Mouse (Mus musculus): Measurements from ENCODE around the gene Nat8f2.
"Not testable (repeated sequence)": the region's sequence is repeated elsewhere in the genome, so short reads cannot be mapped to it uniquely, and the experiment has no call there.

Nat8f2 gene

DNA sequence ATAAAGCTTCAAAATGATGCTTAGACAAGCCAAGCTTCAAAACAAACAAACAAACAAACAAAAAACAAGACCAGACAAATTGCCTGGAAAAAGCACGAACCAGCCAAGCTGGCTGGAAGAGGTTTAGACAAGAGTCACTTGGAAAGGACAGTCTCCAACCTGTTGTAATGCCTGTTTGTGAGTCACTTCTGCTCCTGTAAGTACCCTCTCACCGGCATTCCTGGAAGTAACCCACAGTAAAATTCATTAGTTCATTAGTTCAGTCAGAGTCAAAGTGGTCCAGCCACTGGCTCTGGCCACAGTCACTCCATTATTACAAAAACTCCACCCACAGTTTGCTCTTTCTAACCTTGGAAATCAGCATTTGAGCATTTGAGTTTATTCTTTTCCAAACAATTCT is 5.1 kb downstream of the Nat8f2 start:
- DNase-seq (ENCODE audit: low read depth): no peak

DNA sequence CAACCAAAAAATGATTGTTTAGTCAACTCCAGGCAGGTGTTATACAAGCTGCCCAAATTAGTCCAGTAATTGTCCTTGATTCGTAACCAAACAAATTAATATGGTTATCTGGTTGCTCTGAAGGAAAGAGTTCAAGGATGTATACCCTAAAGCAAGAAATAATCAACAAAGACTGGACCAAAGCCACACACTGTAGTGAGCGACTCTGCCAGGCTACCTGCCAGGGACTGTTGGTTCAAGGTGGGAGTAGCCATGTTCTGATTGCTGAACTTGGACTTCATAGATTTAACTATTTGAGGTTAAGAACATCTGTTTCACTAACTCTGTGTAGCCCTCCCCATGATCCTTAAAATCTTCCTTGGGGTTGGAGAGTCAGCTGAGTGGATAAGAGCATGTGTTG is 5.8 kb downstream of the Nat8f2 start:
- DNase-seq (ENCODE audit: low read depth): no peak

DNA sequence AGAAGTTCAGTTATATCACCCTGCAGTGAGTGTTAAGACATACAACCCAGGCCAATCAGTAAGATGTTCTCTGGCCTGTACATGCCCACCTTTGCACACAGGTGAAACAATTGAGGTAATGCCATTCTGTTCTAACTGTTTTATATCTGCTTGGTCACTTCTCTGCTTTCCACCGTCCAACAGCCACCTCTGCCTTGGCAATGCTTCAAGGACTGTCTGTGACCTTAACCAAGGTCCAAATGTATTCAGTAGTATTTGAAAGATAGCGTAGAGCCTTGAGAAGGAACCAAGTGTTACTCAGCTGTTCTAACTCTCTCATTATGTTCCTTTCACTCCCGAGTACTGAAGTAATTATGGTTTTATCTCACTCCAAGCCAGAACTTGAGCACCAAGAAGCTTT is 6.4 kb downstream of the Nat8f2 start:
- no peak for DNase-seq (ENCODE audit: low read depth)

DNA sequence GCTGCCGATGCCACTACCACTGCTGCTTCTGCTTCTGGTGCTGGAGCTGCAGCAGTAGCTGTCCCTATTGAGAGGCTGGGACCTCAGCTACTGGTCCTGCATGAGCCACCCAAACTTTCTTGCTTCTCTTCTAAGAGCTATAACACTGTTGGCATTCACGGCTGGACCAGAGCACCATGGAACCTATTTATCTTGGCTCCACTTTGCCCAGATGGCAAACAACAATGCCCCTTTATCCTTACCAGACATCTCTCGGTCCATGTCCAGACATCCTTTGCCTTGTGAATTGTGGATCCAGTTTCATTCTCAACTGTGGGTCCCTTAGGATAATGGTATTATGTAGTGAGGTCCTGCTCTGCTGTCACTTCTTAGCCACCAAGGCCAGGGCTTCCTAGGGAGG is 7.7 kb downstream of the Nat8f2 start:
- DNase-seq (ENCODE audit: low read depth): no peak

DNA sequence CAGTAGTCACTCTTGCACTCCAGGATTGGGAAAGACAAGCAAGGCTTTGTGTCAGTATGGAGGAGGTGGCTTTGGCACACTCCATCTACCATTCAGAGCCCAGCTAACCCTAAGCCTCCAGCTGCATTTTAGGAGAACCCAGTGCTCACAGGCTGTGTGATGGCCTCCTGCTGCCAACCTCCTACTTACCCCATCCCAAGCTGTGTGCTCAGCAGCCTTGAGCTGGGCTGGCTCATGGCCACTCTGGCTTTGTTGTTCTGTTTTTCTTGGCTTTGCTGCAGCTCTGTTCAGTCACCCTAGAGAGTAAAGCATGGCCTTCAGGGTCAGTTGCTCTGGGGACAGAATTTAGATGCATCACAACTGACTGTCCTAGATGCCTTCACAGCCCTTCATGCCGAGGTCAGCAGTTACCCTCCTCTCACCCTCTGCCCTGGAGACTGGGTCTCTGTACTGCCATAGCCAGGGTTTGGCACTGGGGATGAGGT is 12.7 kb downstream of the Nat8f2 start:
- DNase-seq (ENCODE audit: low read depth): no peak

DNA sequence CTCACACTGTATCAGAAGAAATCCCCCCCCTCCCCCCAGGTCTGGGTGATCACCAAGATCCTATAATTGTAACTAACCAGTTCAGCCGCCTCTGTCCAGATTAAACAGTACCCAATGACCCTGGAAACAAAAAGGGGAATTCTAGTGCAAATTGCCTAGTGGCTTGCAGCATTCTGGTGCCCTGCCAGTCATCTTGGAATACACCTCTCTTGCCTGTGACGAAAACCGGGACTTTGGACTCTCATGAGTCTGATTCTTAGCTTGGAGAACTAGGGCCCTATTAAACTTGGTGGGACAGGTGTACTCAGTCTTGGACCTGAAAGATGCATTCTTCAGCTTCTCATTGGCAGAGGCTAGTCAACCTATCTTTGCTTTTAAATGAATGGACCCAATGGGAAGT is 15.5 kb downstream of the Nat8f2 start:
- no peak for DNase-seq (ENCODE audit: low read depth)

DNA sequence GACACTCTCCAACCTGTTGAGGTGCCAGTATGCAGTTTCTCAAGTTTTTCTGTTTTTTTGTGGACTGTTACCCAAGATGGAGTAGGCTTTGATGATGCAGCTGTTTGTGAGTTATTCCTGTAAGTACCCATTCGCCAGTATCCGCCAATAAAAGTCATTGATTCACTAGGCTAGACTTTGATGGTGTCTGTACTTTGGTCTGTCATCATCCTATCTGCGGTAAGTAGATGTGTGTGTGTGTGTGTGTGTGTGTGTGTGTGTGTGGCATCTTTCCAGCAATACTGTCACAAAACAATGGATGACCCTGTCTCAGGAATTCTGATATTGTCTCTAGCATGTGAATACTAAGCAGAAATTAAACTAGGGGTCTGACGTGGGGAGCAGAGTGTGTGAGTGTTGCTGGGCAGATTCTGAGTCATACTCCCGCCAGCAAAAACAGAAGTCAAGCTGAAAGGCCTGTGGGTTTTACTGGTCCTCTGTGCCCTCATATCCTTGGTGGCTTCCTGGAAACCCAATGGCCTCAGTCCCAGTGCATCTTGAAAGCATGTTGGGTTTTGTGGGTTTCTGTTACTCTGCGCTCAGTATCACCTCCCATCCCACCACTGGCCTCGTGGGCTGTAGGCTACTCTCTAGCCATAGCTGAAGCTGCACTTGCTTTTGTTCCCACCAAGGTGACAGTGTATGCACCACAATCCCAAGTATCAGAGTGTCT is 17.7 kb downstream of the Nat8f2 start:
- no peak for DNase-seq (ENCODE audit: low read depth)

DNA sequence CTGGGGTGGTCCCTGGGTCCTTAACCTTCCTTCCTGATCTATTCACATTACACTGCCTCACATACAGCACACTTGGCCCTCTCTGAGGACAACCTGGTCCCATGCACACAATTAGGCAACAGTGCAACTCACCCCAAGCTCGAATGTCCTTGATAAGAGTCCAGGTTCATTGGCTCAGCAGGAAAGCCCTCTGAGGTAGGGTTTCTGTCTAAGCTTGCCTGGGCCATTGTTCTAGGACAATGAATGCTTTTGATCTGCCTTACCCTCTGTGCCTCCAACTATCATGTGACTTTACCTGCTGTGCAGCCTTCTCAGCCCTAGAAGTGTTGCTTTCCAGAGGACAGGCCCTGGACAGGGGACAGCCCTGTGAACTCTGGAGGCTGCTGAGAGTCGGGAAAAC is 19.7 kb downstream of the Nat8f2 start:
- DNase-seq (ENCODE audit: low read depth): no peak

DNA sequence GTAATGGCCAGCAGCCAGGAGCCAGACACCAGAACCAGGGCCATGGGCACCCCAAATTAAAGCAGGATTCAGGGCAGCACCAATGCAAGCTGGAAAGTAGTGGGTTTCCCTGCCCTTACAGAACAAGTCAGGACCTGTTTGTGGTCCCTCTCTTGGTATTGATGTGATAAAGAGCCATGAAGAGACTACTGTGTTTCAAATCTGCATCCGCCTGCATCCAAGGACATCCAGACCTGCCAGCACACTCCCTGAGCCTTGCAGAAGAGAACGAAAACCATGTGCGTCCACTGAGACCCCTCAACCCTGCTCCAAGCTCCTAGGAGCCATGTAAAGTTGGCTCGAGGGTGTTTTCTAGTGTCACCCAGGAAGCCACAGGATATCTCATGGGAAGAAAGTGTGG is 20.8 kb downstream of the Nat8f2 start:
- no peak for DNase-seq (ENCODE audit: low read depth)

DNA sequence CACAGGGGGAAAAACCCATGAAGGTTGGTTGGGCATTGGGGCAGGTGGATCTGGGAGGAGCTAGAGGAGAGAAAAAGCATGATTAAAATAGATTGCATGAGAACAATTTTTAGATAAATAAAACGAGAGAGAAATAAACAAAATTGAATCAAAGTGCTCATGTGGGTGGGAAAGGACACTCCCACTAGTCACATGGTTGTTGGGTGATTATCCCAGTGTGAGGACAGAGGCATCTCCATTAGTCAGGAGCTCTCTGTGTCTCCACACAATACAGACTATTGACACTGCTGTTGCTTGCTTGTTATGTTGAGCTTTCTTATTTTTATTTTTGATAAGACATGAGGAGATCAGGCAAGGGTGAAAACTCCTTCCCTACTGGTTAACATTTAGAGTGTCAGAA is 22.0 kb downstream of the Nat8f2 start:
- DNase-seq (ENCODE audit: low read depth): no peak

DNA sequence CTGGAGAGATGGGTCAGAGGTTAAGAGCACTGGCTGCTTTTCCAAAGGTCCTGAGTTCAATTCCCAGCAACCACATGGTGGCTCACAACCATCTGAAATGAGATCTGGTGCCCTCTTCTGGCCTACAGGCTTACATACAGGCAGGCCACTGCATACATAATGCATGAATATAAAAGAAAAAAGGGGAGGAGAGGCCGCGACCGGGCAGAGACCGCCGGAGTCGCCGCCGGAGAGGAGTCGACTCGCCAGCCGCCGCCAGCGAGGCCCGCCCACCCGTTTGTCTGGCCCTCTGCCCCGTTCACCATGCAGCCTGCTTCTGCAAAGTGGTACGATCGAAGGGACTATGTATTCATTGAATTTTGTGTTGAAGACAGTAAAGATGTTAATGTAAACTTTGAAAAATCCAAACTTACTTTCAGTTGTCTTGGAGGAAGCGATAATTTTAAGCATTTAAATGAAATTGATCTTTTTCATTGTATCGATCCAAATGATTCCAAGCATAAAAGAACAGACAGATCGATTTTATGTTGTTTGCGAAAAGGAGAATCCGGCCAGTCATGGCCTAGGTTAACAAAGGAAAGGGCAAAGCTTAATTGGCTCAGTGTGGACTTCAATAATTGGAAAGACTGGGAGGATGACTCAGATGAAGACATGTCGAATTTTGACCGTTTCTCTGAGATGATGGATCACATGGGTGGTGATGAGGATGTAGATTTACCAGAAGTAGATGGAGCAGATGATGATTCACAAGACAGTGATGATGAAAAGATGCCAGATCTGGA is 25.1 kb downstream of the Nat8f2 start:
- DNase-seq (ENCODE audit: low read depth): not testable (repeated sequence)

DNA sequence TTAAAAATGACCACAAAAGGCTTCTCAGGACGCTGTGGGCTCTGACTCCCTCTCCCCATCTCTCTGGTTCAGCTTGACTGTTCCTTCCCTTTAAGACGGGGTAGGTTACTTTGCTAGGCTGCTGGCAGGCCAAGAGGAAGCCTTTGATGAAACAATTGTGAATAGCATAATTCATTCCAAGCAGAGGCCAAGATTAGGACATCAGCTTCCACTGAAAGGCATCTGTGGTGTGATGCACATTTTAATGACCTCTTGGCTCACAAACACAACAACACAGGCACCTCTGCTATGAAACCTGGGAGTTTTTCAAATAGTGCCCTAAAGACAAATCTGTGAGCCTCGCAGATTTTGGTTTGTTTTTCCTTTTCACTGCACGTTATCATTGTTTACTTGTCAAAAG is 29.0 kb downstream of the Nat8f2 start:
- no peak for DNase-seq (ENCODE audit: low read depth)

DNA sequence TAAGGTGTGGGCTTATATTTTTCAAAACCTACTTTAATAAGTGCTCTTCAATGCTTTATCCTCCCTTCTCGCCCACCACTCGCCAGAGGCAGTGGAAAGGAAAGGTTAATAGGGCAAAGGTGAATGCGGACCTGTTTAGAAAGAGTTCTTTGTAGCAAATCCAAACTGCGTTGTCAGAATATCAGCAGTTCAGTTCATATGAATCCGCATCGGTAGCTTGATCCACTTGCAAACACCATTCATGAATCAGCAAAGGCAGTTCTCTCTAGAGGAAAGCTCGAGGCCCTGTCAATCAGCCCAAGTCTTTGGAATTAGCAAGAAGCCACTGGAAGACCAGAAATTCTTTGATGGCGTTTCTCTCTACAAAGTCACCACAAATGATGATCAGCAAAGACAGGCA is 30.3 kb downstream of the Nat8f2 start:
- DNase-seq (ENCODE audit: low read depth): no peak

DNA sequence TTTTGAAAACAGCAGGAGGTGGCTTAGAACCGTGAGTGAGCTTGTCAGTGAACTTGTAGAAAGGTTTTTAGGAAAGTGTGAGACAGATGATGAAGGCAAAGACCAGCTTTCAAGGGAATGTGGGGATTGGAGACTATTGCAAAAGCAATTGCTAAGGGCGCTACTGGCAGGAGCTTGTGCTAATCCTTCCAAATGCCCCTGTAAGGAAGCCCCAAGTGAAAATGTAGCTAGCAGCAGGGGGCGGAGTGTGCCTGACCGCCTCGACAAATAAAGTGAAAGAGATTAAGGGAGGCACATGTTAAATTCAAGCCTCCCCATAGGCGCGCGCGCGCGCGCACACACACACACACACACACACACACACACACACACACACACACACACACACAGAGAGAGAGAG is 31.7 kb downstream of the Nat8f2 start:
- DNase-seq (ENCODE audit: low read depth): peak; percentile 14

DNA sequence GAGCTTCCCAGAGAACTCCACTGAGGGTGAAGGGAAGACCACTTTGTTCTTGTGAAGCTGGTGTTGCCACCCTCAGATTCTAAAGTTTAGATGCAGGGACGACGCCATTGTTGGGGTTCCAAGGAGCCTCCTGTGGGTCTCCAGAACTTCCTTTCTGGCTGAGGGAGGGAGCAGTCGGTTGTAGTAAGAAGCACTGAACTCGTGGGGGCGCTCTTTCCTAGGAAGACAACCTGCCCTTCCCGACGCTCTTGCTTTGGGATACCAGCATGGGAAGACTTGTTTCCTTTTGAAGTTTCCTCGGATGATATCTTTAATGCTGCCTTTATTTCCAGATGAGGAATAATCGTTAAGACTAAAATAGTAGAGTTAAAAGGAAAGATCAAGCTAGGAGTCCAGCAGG is 32.1 kb downstream of the Nat8f2 start:
- DNase-seq (ENCODE audit: low read depth): peak; percentile 19

DNA sequence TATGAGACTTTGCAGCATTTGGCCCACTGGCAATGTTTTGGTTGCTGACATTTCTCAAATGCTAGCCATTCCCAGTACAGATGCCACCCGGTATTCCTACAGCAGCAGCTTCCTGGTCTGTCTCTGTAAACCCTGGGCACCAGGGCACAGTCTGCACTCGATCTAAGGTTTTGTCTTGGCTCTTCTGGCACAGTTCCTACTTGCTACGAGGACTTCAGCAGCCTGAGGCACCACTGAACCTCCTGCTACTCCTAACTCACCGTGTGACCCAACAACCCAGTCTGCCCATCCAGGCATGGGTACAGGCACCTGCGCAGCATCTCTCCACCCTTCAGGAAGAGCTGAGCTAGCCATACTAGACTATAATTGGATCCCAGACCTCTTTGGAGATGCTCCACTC is 32.9 kb downstream of the Nat8f2 start:
- DNase-seq (ENCODE audit: low read depth): not testable (repeated sequence)

DNA sequence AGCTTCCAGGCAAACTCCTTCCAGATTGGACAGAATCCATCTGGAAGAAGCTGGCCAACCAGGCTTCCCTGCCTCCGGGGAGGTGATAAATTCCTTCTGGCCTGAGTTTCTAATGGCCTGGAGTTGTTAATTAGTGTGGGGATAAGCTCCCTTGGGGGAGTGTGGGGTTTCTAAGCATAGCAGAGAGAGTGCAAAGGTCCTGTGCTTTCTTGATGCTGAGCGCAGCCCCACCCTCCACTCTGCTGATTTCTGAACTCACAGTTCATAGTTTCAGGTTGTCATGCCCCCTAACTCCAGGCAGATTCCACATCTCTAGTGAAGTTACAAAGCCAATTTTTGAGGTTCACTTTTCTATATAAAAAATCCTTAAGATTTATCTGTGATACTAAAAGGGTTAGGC is 33.9 kb downstream of the Nat8f2 start:
- not testable (repeated sequence) for DNase-seq (ENCODE audit: low read depth)

DNA sequence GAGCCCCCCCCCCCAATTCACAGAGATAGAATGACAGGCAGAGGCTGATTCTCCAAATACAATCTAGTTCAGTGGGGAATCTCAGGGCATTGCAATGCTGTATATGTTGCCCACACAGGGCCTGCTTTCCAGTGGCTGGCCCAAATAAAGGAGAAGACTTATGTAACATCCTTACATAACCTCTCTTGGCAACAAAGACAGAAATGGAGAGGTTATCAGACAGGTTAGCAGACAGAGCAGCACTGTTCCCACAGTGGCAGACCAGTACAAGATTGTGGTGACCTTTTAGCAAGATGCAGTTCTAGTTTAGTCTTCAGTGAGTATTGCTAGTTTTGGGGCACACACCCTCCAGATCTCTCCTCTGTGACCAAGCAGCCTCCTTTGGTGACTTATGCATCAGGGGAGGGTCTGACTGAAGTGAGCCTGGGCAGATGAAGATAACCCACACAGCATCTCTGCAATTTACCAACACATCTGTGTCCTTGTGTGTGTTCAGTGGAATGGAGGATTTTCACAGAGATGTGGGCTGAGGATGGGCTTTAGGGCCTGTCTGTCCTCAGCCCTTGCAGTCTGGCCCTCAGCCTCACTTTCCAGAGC is 34.4 kb downstream of the Nat8f2 start:
- not testable (repeated sequence) for DNase-seq (ENCODE audit: low read depth)

DNA sequence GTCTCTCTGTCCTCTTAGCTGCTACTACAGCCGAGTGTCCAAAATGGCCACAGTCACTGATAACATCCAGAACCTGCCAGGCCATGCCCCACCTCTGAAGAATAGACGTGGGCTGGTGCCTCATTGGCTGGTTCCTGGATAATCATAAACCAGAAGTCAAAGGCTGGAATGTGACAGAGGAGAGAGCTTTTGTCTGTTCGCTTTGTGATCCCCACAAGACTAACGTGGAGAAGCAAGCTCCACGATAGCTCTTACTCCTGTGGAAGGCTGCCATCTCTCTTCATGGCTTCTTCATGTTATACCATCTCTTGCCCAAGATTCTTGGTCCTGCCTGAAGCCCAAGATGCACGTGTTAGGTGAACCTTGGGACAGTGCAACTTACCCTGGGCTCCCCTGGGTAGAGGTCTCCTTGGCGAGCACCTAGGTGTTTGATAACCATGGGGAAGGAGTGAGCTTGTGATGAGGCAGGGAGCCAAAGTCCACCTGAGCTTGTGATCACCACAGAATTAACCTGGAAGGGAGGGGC is 37.1 kb downstream of the Nat8f2 start, which contains the start of gene Nat8:
Nat8 (minus strand) TSS at position 287 of the 526 bp plus-strand sequence.
- DNase-seq (ENCODE audit: low read depth): no peak

DNA sequence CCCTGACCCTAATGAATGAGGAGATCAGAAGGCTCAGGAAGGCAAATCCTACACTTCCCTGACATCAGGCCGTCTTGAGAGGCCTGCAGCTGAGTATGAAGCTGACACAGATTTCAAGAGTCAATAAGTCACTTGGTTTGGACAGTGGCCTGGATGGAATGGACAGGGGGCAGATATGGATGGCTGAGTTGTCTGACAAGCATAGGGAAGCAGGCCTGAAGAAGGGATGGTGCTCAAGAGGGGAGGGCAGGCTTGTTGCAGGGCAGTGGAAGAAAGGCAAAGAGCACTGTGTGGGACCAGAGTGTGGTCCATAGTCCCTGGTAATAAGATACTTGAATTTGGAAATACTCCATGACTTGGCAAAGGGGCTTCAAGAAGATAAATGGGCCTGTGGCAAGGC is 39.5 kb downstream of the Nat8f2 start:
- DNase-seq (ENCODE audit: low read depth): no peak

DNA sequence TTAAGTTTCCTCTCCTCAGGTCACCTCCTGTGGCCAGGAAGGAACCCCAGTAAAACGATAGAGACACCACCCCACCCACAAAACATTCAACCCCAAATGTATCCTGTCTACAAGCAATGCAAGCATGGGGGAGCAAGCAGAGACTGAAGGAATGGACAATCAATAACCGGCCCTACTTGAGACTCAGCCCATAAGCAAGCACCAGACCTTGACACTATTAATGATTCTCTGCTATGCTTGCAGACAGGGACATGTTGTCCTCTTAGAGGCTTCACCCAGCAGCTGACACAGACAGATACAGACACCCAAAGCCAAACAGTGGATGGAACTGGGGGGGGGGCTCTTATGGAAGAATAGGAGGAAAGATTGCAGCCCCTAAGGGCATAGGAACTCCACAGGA is 43.1 kb downstream of the Nat8f2 start:
- no peak for DNase-seq (ENCODE audit: low read depth)

DNA sequence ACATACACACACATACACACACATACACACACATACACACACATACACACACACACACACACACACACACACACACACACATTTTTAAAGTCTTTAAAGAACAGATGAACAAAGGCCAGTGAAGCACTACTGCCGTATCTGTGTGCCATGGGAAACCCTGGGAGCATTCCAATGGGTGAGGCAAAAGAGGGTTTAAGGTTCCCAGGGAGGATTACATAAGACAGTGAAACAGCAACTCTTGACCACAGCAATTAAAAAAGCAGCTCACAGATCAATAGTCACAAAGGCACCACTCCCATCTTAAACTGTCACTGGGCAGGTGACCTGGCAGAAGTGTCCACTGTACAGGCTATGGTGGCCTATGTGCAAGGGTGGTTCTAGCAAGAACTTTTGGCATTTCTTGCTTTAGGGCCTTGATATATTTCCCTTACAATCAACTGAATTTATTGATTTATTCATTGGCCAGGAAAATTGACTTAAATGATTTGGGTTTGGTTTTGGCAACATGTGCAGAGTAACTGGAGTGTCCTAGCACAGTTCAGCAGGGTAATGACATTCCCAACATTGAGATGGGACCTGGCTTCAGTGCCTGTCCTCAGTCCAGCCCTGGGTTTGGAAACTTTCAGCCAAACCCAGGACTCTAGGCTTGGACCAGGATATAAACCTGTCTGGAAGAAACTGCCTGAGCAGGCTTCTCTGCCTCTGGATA is 45.4 kb downstream of the Nat8f2 start:
- no peak for DNase-seq (ENCODE audit: low read depth)

Data from induced T-regulatory cell, adult 2 months (primary cell).